Mouse (Mus musculus) 3134 (cell line): ENCODE results near the gene Armh3.
A peak's percentile ranks its signal among the peaks of the same experiment; 100 is the strongest.

Source experiments
- DNase-seq: peaks from one replicate; pipeline ENCODE4 v3.0.0-alpha.2; 2011; ENCODE audit warnings: low spot score; ENCODE audit not compliant: insufficient read length; ENCODE audit errors: extremely low read depth

The Armh3 gene

GRCm38 (mm10) chr19:46035971-46036370, 37.7 kb upstream of the Armh3 start:
- no peak for DNase-seq

GRCm38 (mm10) chr19:46033911-46034310, 35.6 kb upstream of the Armh3 start:
- no peak for DNase-seq

- DNase-seq, result no peak
These were observed 34.6 kb upstream of the Armh3 start for GRCm38 (mm10) chr19:46032731-46033510.

GRCm38 (mm10) chr19:46031689-46032432, 33.6 kb upstream of the Armh3 start:
- no peak for DNase-seq

GRCm38 (mm10) chr19:46030196-46030983, 32.1 kb upstream of the Armh3 start:
- no peak for DNase-seq

- DNase-seq, result no peak
These were observed 31.4 kb upstream of the Armh3 start for GRCm38 (mm10) chr19:46029652-46030051.

- no peak for DNase-seq
These were observed 30.5 kb upstream of the Armh3 start for GRCm38 (mm10) chr19:46028747-46029320.

- no peak for DNase-seq
These were observed 28.3 kb upstream of the Armh3 start for GRCm38 (mm10) chr19:46026567-46026966.

- DNase-seq, result no peak
These were observed 26.7 kb upstream of the Armh3 start for GRCm38 (mm10) chr19:46024959-46025358.

- no peak for DNase-seq
These were observed 17.7 kb upstream of the Armh3 start for GRCm38 (mm10) chr19:46016023-46016422.

- DNase-seq, result peak; percentile 70
These were observed 16.4 kb upstream of the Armh3 start for GRCm38 (mm10) chr19:46014572-46015178.

- no peak for DNase-seq
These were observed 7.4 kb upstream of the Armh3 start for GRCm38 (mm10) chr19:46005680-46006079.

GRCm38 (mm10) chr19:46004814-46005466, 6.7 kb upstream of the Armh3 start:
- DNase-seq, result peak; percentile 12

GRCm38 (mm10) chr19:46003371-46004226, 5.3 kb upstream of the Armh3 start, which contains the start of gene Hps6:
TSS of gene Hps6 (plus strand) at chr19:46003508.
- DNase-seq, result peak; percentile 98

GRCm38 (mm10) chr19:46002279-46002678, 4.0 kb upstream of the Armh3 start:
- DNase-seq, result peak; percentile 78

- DNase-seq, result no peak
These were observed 1.1 kb upstream of the Armh3 start for GRCm38 (mm10) chr19:45999378-45999777.

- DNase-seq, result no peak
These were observed 468 bp upstream of the Armh3 start for GRCm38 (mm10) chr19:45998694-45999217.

GRCm38 (mm10) chr19:45997365-45997764, 923 bp downstream of the Armh3 start:
- DNase-seq, result no peak
